Mouse (Mus musculus): ENCODE measurements at regions not wholly inside any gene's neighbourhood (a gene's known extent, or its start where the extent isn't known, plus 50 kb on each side); places are given as distances from the start of the nearest gene placed in this dataset.

DNA sequence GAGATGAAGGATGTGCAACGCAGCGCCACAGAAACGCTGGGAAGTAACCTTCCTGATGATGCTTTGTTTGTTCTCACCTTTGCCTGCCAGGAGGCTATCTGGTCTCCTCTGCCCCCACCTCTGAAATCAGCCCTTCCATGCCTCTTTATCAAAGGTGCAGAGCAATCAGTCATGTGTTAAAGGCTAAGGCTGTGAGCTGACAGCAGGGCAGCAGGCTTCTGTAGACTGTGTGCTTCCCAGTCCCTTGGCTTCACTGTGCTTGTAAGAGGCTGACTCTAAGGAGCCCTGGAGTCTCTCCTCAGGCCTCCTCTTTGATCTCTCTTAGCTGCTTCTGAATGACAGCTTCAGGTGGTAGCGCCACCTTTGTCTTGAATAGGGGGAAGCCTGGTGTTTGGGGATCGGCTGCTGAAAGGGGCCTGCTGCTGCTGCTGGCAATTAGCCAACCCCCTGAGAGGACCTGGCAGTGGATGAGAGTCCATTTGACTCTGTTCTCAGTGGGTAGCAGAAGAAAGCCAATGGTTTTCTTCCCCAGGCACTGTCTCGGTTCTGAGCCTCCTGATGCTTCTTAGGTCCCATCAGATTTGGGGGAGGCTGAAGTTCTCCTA, 348.7 kb downstream of the Gm9195 start:
- TF ChIP-seq POLR2A (IDR thresholded peaks at IDR 0.05; ENCODE audit: extremely low read depth, insufficient read depth, low read length) = no peak
- TF ChIP-seq CTCF (IDR thresholded peaks at IDR 0.05; ENCODE audit: low read depth, low read length) = no peak
- Histone ChIP-seq H3K4me1 (ENCODE audit: control insufficient read depth, insufficient read depth, low read length) (no peaks in the 10 kb centered on the region), H3K27me3 (ENCODE audit: control insufficient read depth, insufficient read depth, low read length) (no peaks in the 10 kb centered on the region), H3K27ac (replicated peaks; ENCODE audit: insufficient read depth, low read depth, low read length) (no peak overlapping the region), H3K79me2 (ENCODE audit: control insufficient read depth, insufficient read depth, low read length) (no peaks in the 10 kb centered on the region), H3K36me3 (ENCODE audit: control insufficient read depth, insufficient read depth, low read length) (no peaks in the 10 kb centered on the region), H3K9ac (ENCODE audit: low read depth, low read length) (no peak overlapping the region), H3K4me3 (ENCODE audit: insufficient read depth, low read depth, low read length) (no peak overlapping the region)
- WGBS = 16% methylated on average over 6 of the region's 6 CpGs
- DNase-seq (ENCODE audit: extremely low read depth, low read depth, low spot score) = no peak

DNA sequence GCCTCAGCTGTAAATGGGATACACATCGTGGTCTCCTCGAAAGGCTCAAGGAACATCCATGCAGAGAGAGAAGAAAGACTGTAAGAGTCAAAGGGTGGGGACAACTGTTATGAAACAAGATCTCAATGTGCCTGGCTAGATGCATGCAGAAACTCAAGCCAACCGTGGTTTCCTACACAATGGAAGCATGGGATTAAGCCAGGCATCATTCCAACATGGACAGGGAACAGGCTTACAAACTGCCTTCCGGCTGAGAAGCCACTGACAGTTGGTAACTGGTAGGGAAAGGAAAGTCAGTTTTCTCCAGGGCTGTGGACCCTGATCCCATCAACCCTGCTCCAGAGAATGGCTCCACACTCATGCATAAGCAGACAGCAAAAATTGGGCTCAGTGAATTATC, 350.5 kb downstream of the Gm9195 start:
- H3K79me2 ChIP-seq (ENCODE audit: control insufficient read depth, insufficient read depth, low read length) = no peaks in the 10 kb centered on the region
- no peak for DNase-seq (ENCODE audit: extremely low read depth, low read depth, low spot score)
- no peak overlapping the region for H3K9ac ChIP-seq (ENCODE audit: low read depth, low read length)
- no peak overlapping the region for H3K27ac ChIP-seq (replicated peaks; ENCODE audit: insufficient read depth, low read depth, low read length)
- no peaks in the 10 kb centered on the region for H3K27me3 ChIP-seq (ENCODE audit: control insufficient read depth, insufficient read depth, low read length)
- 73% methylated on average over 4 of the region's 4 CpGs for WGBS
- no peaks in the 10 kb centered on the region for H3K36me3 ChIP-seq (ENCODE audit: control insufficient read depth, insufficient read depth, low read length)
- no peak overlapping the region for H3K4me3 ChIP-seq (ENCODE audit: insufficient read depth, low read depth, low read length)
- no peak for TF ChIP-seq POLR2A (IDR thresholded peaks at IDR 0.05; ENCODE audit: extremely low read depth, insufficient read depth, low read length)
- no peak for TF ChIP-seq CTCF (IDR thresholded peaks at IDR 0.05; ENCODE audit: low read depth, low read length)
- H3K4me1 ChIP-seq (ENCODE audit: control insufficient read depth, insufficient read depth, low read length) = no peaks in the 10 kb centered on the region

DNA sequence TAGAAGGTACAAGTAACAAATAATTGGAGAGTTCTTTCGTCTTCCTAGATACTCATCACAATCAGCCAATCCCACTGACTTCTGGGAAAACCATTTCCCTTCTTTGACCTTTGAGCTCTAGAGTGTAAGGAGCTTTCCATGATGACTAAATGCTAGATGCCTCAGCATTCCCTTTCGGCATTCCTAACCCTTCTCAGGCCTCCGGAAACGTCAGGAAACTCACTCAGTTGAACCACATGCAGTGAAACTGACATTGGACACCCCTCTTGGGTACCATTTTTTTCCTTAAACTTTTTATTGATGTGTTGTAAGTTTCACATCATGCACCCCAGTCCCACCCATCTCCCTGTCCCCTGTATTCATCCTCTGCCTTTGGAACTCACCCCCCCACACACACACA, 361.5 kb downstream of the Gm9195 start:
- no peaks in the 10 kb centered on the region for H3K27me3 ChIP-seq (ENCODE audit: control insufficient read depth, insufficient read depth, low read length)
- no peaks in the 10 kb centered on the region for H3K79me2 ChIP-seq (ENCODE audit: control insufficient read depth, insufficient read depth, low read length)
- H3K4me1 ChIP-seq (ENCODE audit: control insufficient read depth, insufficient read depth, low read length) = no peaks in the 10 kb centered on the region
- no peak overlapping the region for H3K9ac ChIP-seq (ENCODE audit: low read depth, low read length)
- DNase-seq (ENCODE audit: extremely low read depth, low read depth, low spot score) = no peak
- H3K36me3 ChIP-seq (ENCODE audit: control insufficient read depth, insufficient read depth, low read length) = no peaks in the 10 kb centered on the region
- H3K4me3 ChIP-seq (ENCODE audit: insufficient read depth, low read depth, low read length) = no peak overlapping the region
- TF ChIP-seq POLR2A (IDR thresholded peaks at IDR 0.05; ENCODE audit: extremely low read depth, insufficient read depth, low read length) = no peak
- TF ChIP-seq CTCF (IDR thresholded peaks at IDR 0.05; ENCODE audit: low read depth, low read length) = no peak
- WGBS = 71% methylated on average over 4 of the region's 4 CpGs
- H3K27ac ChIP-seq (replicated peaks; ENCODE audit: insufficient read depth, low read depth, low read length) = no peak overlapping the region

DNA sequence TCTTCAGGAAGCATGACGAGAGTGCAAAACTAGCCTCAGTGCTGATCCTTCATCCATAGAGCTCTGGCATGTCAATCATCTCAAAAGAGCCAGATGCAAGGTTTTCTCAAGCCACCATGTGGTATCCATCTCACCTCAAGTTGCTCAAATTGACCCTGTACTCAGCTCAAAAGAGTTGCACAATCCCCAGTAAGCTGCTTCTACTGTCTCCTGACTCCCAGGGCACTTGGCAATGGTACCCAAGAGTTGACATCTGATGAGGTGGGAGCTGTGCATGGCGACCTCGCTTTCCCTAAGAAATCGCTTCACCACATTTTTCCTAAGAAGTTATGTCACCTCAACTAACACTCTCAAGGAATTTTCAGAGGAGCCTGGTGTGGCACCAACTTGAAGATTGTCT, 369.9 kb downstream of the Gm9195 start:
- H3K79me2 ChIP-seq (ENCODE audit: control insufficient read depth, insufficient read depth, low read length) = no peaks in the 10 kb centered on the region
- H3K36me3 ChIP-seq (ENCODE audit: control insufficient read depth, insufficient read depth, low read length) = no peaks in the 10 kb centered on the region
- TF ChIP-seq POLR2A (IDR thresholded peaks at IDR 0.05; ENCODE audit: extremely low read depth, insufficient read depth, low read length) (no peak), CTCF (IDR thresholded peaks at IDR 0.05; ENCODE audit: low read depth, low read length) (no peak)
- H3K4me3 ChIP-seq (ENCODE audit: insufficient read depth, low read depth, low read length) = no peak overlapping the region
- H3K27ac ChIP-seq (replicated peaks; ENCODE audit: insufficient read depth, low read depth, low read length) = no peak overlapping the region
- no peaks in the 10 kb centered on the region for H3K4me1 ChIP-seq (ENCODE audit: control insufficient read depth, insufficient read depth, low read length)
- 84% methylated on average over 4 of the region's 4 CpGs for WGBS
- DNase-seq (ENCODE audit: extremely low read depth, low read depth, low spot score) = no peak
- H3K9ac ChIP-seq (ENCODE audit: low read depth, low read length) = no peak overlapping the region
- no peaks in the 10 kb centered on the region for H3K27me3 ChIP-seq (ENCODE audit: control insufficient read depth, insufficient read depth, low read length)

DNA sequence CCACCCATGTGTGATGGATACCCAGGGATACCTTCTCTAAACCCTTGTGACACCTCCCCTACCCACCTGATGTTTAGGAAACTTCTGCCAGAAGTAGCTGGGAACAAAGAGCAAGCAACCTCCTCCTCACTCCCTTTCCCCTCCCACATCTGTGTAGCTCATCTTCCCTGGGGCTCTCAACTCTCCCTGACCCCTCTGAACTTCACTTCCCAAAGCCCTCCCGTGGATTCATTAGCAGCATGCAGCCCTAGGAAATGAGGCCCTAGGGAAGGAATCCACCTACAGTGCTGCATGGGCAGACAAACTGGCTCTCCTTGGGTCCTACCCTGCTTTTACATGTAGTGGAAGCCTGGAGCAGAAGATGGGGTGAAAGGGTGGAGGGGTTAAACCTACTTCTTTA, 370.6 kb downstream of the Gm9195 start:
- no peak for TF ChIP-seq POLR2A (IDR thresholded peaks at IDR 0.05; ENCODE audit: extremely low read depth, insufficient read depth, low read length)
- TF ChIP-seq CTCF (IDR thresholded peaks at IDR 0.05; ENCODE audit: low read depth, low read length) = no peak
- Histone ChIP-seq H3K27ac (replicated peaks; ENCODE audit: insufficient read depth, low read depth, low read length) (no peak overlapping the region), H3K36me3 (ENCODE audit: control insufficient read depth, insufficient read depth, low read length) (no peaks in the 10 kb centered on the region), H3K4me1 (ENCODE audit: control insufficient read depth, insufficient read depth, low read length) (no peaks in the 10 kb centered on the region), H3K79me2 (ENCODE audit: control insufficient read depth, insufficient read depth, low read length) (no peaks in the 10 kb centered on the region), H3K4me3 (ENCODE audit: insufficient read depth, low read depth, low read length) (no peak overlapping the region), H3K27me3 (ENCODE audit: control insufficient read depth, insufficient read depth, low read length) (no peaks in the 10 kb centered on the region), H3K9ac (ENCODE audit: low read depth, low read length) (no peak overlapping the region)
- 21% methylated on average over 1 of the region's 1 CpGs for WGBS
- no peak for DNase-seq (ENCODE audit: extremely low read depth, low read depth, low spot score)

DNA sequence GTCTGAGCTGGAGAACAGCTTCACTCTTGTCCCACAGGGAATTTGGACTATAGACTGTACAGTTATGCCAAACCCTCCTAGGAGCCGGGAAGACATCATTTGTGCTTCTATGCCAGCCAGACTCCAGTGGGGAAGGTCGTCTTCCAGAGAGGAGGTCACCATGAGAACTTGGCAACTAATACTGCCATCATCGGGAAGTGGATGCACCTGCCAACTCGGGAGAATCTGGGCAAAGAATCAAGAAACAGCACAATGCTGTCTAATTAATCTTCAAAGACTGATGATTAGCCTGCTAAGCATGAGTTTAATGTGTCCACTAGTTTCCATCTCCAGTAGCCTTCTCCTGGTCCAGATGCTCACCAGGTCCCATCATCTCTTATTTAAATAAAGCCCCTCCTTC, 374.8 kb downstream of the Gm9195 start:
- Histone ChIP-seq H3K79me2 (ENCODE audit: control insufficient read depth, insufficient read depth, low read length) (no peaks in the 10 kb centered on the region), H3K27ac (replicated peaks; ENCODE audit: insufficient read depth, low read depth, low read length) (no peak overlapping the region), H3K4me1 (ENCODE audit: control insufficient read depth, insufficient read depth, low read length) (no peaks in the 10 kb centered on the region), H3K36me3 (ENCODE audit: control insufficient read depth, insufficient read depth, low read length) (no peaks in the 10 kb centered on the region), H3K9ac (ENCODE audit: low read depth, low read length) (no peak overlapping the region), H3K4me3 (ENCODE audit: insufficient read depth, low read depth, low read length) (no peak overlapping the region), H3K27me3 (ENCODE audit: control insufficient read depth, insufficient read depth, low read length) (no peaks in the 10 kb centered on the region)
- WGBS = 62% methylated on average over 4 of the region's 4 CpGs
- no peak for DNase-seq (ENCODE audit: extremely low read depth, low read depth, low spot score)
- TF ChIP-seq CTCF (IDR thresholded peaks at IDR 0.05; ENCODE audit: low read depth, low read length) (no peak), POLR2A (IDR thresholded peaks at IDR 0.05; ENCODE audit: extremely low read depth, insufficient read depth, low read length) (no peak)

All from liver, adult 2 months (tissue).